Mouse (Mus musculus) midbrain, embryonic 14.5 days (tissue): ENCODE measurements around the gene Wsb1. TPM values are rescaled to one million over a fixed set of nuclear protein-coding genes. Genes with fewer than 3 reads are reported as not detected.

ENCODE experiments used
- ATAC-seq: fragments of 200-750 bp; cut with Nextera tagmentation; 2 replicates; pipeline ENCODE4 v1.8.0; 2017; ENCODE audit warnings: moderate number of reproducible peaks, moderate library complexity; ENCODE audit not compliant: low FRiP score, low TSS enrichment
- DNase-seq: peaks from one replicate; pipeline ENCODE4 v3.0.0-alpha.2; 2015
- H3K27ac ChIP-seq: fragments of 300-500 bp; sonication (generic); replicated peaks from 2 replicates; pipeline ENCODE4 v1.5.1; 2014; ENCODE audit warnings: mild to moderate bottlenecking, low read depth, low read length, moderate library complexity
- H3K27me3 ChIP-seq: fragments of 300-500 bp; sonication (generic); 2 replicates; pipeline ENCODE4 v1.6.1; 2014; ENCODE audit warnings: low read length, control low read depth, mixed read lengths; ENCODE audit not compliant: control insufficient read depth, insufficient read depth
- H3K36me3 ChIP-seq: fragments of 300-500 bp; sonication (generic); 2 replicates; pipeline ENCODE4 v1.6.1; 2014; ENCODE audit warnings: low read length, control low read depth; ENCODE audit not compliant: control insufficient read depth, insufficient read depth
- H3K4me1 ChIP-seq: fragments of 300-500 bp; sonication (generic); 2 replicates; pipeline ENCODE4 v1.6.1; 2014; ENCODE audit warnings: mild to moderate bottlenecking, antibody characterized with exemption, low read length, control low read depth; ENCODE audit not compliant: control insufficient read depth, insufficient read depth
- H3K4me2 ChIP-seq: fragments of 300-500 bp; sonication (generic); 2 replicates; pipeline ENCODE4 v1.6.1; 2014; ENCODE audit warnings: mild to moderate bottlenecking, low read length, moderate library complexity
- H3K4me3 ChIP-seq: fragments of 300-500 bp; sonication (generic); replicated peaks from 2 replicates; pipeline ENCODE4 v1.5.1; 2014; ENCODE audit warnings: low read depth, low read length
- H3K9ac ChIP-seq: fragments of 300-500 bp; sonication (generic); replicated peaks from 2 replicates; pipeline ENCODE4 v1.6.1; 2014; ENCODE audit warnings: mild to moderate bottlenecking, low read length, moderate library complexity
- H3K9me3 ChIP-seq: fragments of 300-500 bp; sonication (generic); 2 replicates; pipeline ENCODE4 v1.6.1; 2016; ENCODE audit warnings: low read length, control low read depth, mixed read lengths; ENCODE audit not compliant: control insufficient read depth
- WGBS: fragments of 180-500 bp; shearing (Covaris S2); extraction: QIAGEN DNeasy Blood & Tissue Kit; methylation state at CpG from one replicate; pipeline ENCODE4 v1.1.7; 2014; 5-methylcytosine and 5-hydroxymethylcytosine counted together
- polyA plus RNA-seq: library from polyadenylated mRNA; unstranded; fragments of >200 nt; fragmentation: Nextera tagmentation; extraction: Ambion mirVana; gene quantifications from 2 replicates; pipeline ENCODE4 v1.2.1, GENCODE M21; 2014

The Wsb1 gene
- polyA plus RNA-seq, 1 experiment from 2014 or later, result 743 TPM

GRCm38 (mm10) chr11:79197846-79198235, 56.6 kb downstream of the Wsb1 start:
- DNase-seq, result no peak
- Histone ChIP-seq H3K4me2 (no peak overlapping the region), H3K4me3 (no peak overlapping the region), H3K9me3 (no peaks in the 10 kb centered on the region), H3K4me1 (no peaks in the 10 kb centered on the region), H3K9ac (no peak overlapping the region), H3K36me3 (no peaks in the 10 kb centered on the region), H3K27ac (no peak overlapping the region), H3K27me3 (no peaks in the 10 kb centered on the region)
- ATAC-seq, result no peak
- 94% methylated on average over 6 of the region's 6 CpGs for WGBS

- 61% methylated on average over 13 of the region's 13 CpGs for WGBS
- no peaks in the 10 kb centered on the region for H3K9me3 ChIP-seq
- H3K9ac ChIP-seq, result no peak overlapping the region
- no peaks in the 10 kb centered on the region for H3K27me3 ChIP-seq
- H3K4me3 ChIP-seq, result no peak overlapping the region
- H3K4me1 ChIP-seq, result no peaks in the 10 kb centered on the region
- no peak for DNase-seq
- H3K4me2 ChIP-seq, result no peak overlapping the region
- no peak overlapping the region for H3K27ac ChIP-seq
- no peak for ATAC-seq
- H3K36me3 ChIP-seq, result no peaks in the 10 kb centered on the region
Measured at GRCm38 (mm10) chr11:79196876-79197845, 57.3 kb downstream of the Wsb1 start.

- DNase-seq (no peak), ATAC-seq (no peak)
- Histone ChIP-seq H3K9ac (no peak overlapping the region), H3K36me3 (no peaks in the 10 kb centered on the region), H3K27ac (no peak overlapping the region), H3K9me3 (no peaks in the 10 kb centered on the region), H3K27me3 (no peaks in the 10 kb centered on the region), H3K4me1 (no peaks in the 10 kb centered on the region), H3K4me2 (no peak overlapping the region), H3K4me3 (no peak overlapping the region)
- WGBS, result 69% methylated on average over 3 of the region's 3 CpGs
Measured at GRCm38 (mm10) chr11:79196196-79196869, 58.1 kb downstream of the Wsb1 start.

GRCm38 (mm10) chr11:79192176-79192575, 62.3 kb downstream of the Wsb1 start:
- H3K27ac ChIP-seq, result no peak overlapping the region
- no peaks in the 10 kb centered on the region for H3K27me3 ChIP-seq
- ATAC-seq, result no peak
- H3K4me3 ChIP-seq, result no peak overlapping the region
- 89% methylated on average over 1 of the region's 1 CpGs for WGBS
- no peak overlapping the region for H3K9ac ChIP-seq
- H3K4me1 ChIP-seq, result no peaks in the 10 kb centered on the region
- no peaks in the 10 kb centered on the region for H3K36me3 ChIP-seq
- H3K9me3 ChIP-seq, result no peaks in the 10 kb centered on the region
- H3K4me2 ChIP-seq, result no peak overlapping the region
- DNase-seq, result no peak

GRCm38 (mm10) chr11:79191214-79191613, 63.3 kb downstream of the Wsb1 start:
- H3K27ac ChIP-seq, result no peak overlapping the region
- H3K4me2 ChIP-seq, result no peak overlapping the region
- H3K4me1 ChIP-seq, result no peaks in the 10 kb centered on the region
- H3K27me3 ChIP-seq, result no peaks in the 10 kb centered on the region
- DNase-seq (no peak), ATAC-seq (no peak)
- H3K36me3 ChIP-seq, result no peaks in the 10 kb centered on the region
- H3K4me3 ChIP-seq, result no peak overlapping the region
- WGBS, result 90% methylated on average over 4 of the region's 4 CpGs
- H3K9me3 ChIP-seq, result no peaks in the 10 kb centered on the region
- H3K9ac ChIP-seq, result no peak overlapping the region

DNA sequence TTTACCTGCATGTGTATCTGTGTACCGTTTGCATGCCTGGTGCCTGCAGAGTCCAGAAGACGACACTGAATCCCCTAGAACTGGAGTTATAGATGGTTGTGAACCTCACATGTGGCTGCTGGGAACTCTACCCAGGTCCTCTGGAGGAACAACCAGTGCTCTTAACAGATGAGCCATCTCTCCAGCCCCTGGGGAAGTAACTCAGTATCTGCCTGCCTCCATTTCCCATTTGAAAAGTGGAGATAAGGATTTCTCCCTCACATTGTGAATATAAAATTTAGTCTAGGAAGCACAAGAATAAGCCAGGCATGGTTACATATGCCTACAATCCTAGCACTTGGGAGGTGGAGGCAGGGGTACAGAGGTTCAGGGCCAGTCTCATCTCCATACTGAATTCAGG, 64.2 kb downstream of the Wsb1 start:
- H3K27me3 ChIP-seq, result no peaks in the 10 kb centered on the region
- no peak overlapping the region for H3K4me3 ChIP-seq
- H3K27ac ChIP-seq, result no peak overlapping the region
- no peaks in the 10 kb centered on the region for H3K9me3 ChIP-seq
- H3K4me1 ChIP-seq, result no peaks in the 10 kb centered on the region
- no peak overlapping the region for H3K4me2 ChIP-seq
- no peaks in the 10 kb centered on the region for H3K36me3 ChIP-seq
- ATAC-seq (no peak), DNase-seq (no peak)
- no peak overlapping the region for H3K9ac ChIP-seq
- WGBS, result 92% methylated on average over 2 of the region's 2 CpGs

Other genes with a start within 250 kb of the Wsb1 start
- gene Ksr1, start 108.3 kb downstream of the Wsb1 start, polyA plus RNA-seq, result 5.2 and 5.8 TPM in 2 replicates
- gene Gm9964, start 42.2 kb upstream of the Wsb1 start, polyA plus RNA-seq, result not detected in 2 replicates
- 15.6 and 15.7 TPM in 2 replicates for gene Nf1, start 85.0 kb upstream of the Wsb1 start, polyA plus RNA-seq
- gene Omg, start 249.4 kb upstream of the Wsb1 start, polyA plus RNA-seq, result 4.9 and 5.2 TPM in 2 replicates